Mouse (Mus musculus) lung, embryonic 15.5 days (tissue): ENCODE measurements around the gene Oser1. TPM values are rescaled to one million over a fixed set of nuclear protein-coding genes. Genes with fewer than 3 reads are reported as not detected.

Source experiments
- ATAC-seq: fragments of 200-750 bp; cut with Nextera tagmentation; 2 replicates; pipeline ENCODE4 v1.8.0; 2017; ENCODE audit warnings: moderate number of reproducible peaks, borderline replicate concordance; ENCODE audit not compliant: low FRiP score, low TSS enrichment; ENCODE audit errors: extremely low read depth
- H3K27ac ChIP-seq: fragments of 300-500 bp; sonication (generic); 2 replicates; pipeline ENCODE4 v1.5.1; 2015; ENCODE audit warnings: moderate library complexity, mild to moderate bottlenecking, inconsistent platforms
- H3K27me3 ChIP-seq: fragments of 300-500 bp; sonication (generic); 2 replicates; pipeline ENCODE4 v1.6.1; 2015; ENCODE audit warnings: inconsistent platforms
- H3K36me3 ChIP-seq: fragments of 300-500 bp; sonication (generic); 2 replicates; pipeline ENCODE4 v1.6.1; 2015; ENCODE audit warnings: inconsistent platforms
- H3K4me1 ChIP-seq: fragments of 300-500 bp; sonication (generic); 2 replicates; pipeline ENCODE4 v1.6.1; 2015; ENCODE audit warnings: inconsistent platforms
- H3K4me2 ChIP-seq: fragments of 300-500 bp; sonication (generic); 2 replicates; pipeline ENCODE4 v1.6.1; 2015; ENCODE audit warnings: inconsistent platforms, mild to moderate bottlenecking, moderate library complexity
- H3K4me3 ChIP-seq: fragments of 300-500 bp; sonication (generic); 2 replicates; pipeline ENCODE4 v1.5.1; 2015; ENCODE audit warnings: mild to moderate bottlenecking, inconsistent platforms
- H3K9ac ChIP-seq: fragments of 300-500 bp; sonication (generic); 2 replicates; pipeline ENCODE4 v1.6.1; 2015; ENCODE audit warnings: inconsistent platforms
- H3K9me3 ChIP-seq: fragments of 300-500 bp; sonication (generic); 2 replicates; pipeline ENCODE4 v1.6.1; 2016; ENCODE audit warnings: inconsistent platforms
- WGBS: fragments of 180-500 bp; shearing (Covaris S2); methylation state at CpG from one replicate; pipeline ENCODE4 v1.1.7; 2015; 5-methylcytosine and 5-hydroxymethylcytosine counted together
- polyA plus RNA-seq: library from polyadenylated mRNA; unstranded; fragments of >200 nt; fragmentation: Nextera tagmentation; extraction: Ambion mirVana; gene quantifications from 2 replicates; pipeline ENCODE4 v1.2.1, GENCODE M21; 2015

The Oser1 gene
- polyA plus RNA-seq, 1 experiment from 2014 or later = 94.5 TPM

GRCm38 (mm10) chr2:163370175-163370574 lies 54.3 kb downstream of the Oser1 start:
- Histone ChIP-seq H3K9ac (no peak overlapping the region), H3K4me3 (no peak overlapping the region), H3K4me2 (no peak overlapping the region), H3K27me3 (peaks cover 7% of the 10 kb centered on the region), H3K4me1 (peaks cover 4% of the 10 kb centered on the region; the same call in 1 of the 2 replicates), H3K27ac (peak overlapping the region; percentile 65), H3K36me3 (no peaks in the 10 kb centered on the region), H3K9me3 (no peaks in the 10 kb centered on the region)
- WGBS = 41% methylated on average over 4 of the region's 4 CpGs
- ATAC-seq = peak; percentile 47; the same call in 1 of the 2 replicates

- 38% methylated on average over 18 of the region's 18 CpGs for WGBS
- H3K36me3 ChIP-seq = no peaks in the 10 kb centered on the region
- H3K4me3 ChIP-seq = no peak overlapping the region
- peak overlapping the region; percentile 77 for H3K27ac ChIP-seq
- H3K4me1 ChIP-seq = peaks cover 22% of the 10 kb centered on the region
- H3K9me3 ChIP-seq = no peaks in the 10 kb centered on the region
- 0 out of 2 replicates have a peak overlapping the region, but pooled peaks have one; percentile 10 for H3K4me2 ChIP-seq
- no peaks in the 10 kb centered on the region for H3K27me3 ChIP-seq
- peak; percentile 77 for ATAC-seq
- H3K9ac ChIP-seq = no peak overlapping the region
Measured at GRCm38 (mm10) chr2:163364785-163365541, 59.5 kb downstream of the Oser1 start.

- Histone ChIP-seq H3K4me1 (peaks cover 22% of the 10 kb centered on the region), H3K27ac (peak overlapping the region; percentile 71), H3K4me2 (no peak overlapping the region), H3K4me3 (no peak overlapping the region), H3K27me3 (no peaks in the 10 kb centered on the region), H3K9me3 (no peaks in the 10 kb centered on the region), H3K36me3 (no peaks in the 10 kb centered on the region), H3K9ac (no peak overlapping the region; the same call in 1 of the 2 replicates)
- no peak for ATAC-seq
- 50% methylated on average over 12 of the region's 12 CpGs for WGBS
Measured at GRCm38 (mm10) chr2:163362940-163363921, 61.3 kb downstream of the Oser1 start.

GRCm38 (mm10) chr2:163360858-163361623 lies 63.5 kb downstream of the Oser1 start:
- peaks cover 22% of the 10 kb centered on the region for H3K4me1 ChIP-seq
- H3K9me3 ChIP-seq = no peaks in the 10 kb centered on the region
- no peak for ATAC-seq
- H3K36me3 ChIP-seq = no peaks in the 10 kb centered on the region
- H3K4me2 ChIP-seq = no peak overlapping the region
- no peak overlapping the region for H3K9ac ChIP-seq
- no peak overlapping the region for H3K4me3 ChIP-seq
- H3K27ac ChIP-seq = no peak overlapping the region
- H3K27me3 ChIP-seq = no peaks in the 10 kb centered on the region
- 73% methylated on average over 16 of the region's 16 CpGs for WGBS

GRCm38 (mm10) chr2:163359253-163359652 lies 65.2 kb downstream of the Oser1 start:
- 14% methylated on average over 2 of the region's 2 CpGs for WGBS
- Histone ChIP-seq H3K36me3 (no peaks in the 10 kb centered on the region), H3K27me3 (no peaks in the 10 kb centered on the region), H3K9ac (no peak overlapping the region), H3K27ac (no peak overlapping the region), H3K4me1 (peaks cover 10% of the 10 kb centered on the region), H3K4me3 (no peak overlapping the region), H3K9me3 (no peaks in the 10 kb centered on the region), H3K4me2 (no peak overlapping the region)
- ATAC-seq = no peak

- Histone ChIP-seq H3K36me3 (no peaks in the 10 kb centered on the region), H3K4me3 (no peak overlapping the region), H3K9ac (no peak overlapping the region), H3K4me1 (peaks cover 11% of the 10 kb centered on the region), H3K27me3 (no peaks in the 10 kb centered on the region), H3K4me2 (no peak overlapping the region), H3K27ac (no peak overlapping the region), H3K9me3 (no peaks in the 10 kb centered on the region)
- 54% methylated on average over 5 of the region's 5 CpGs for WGBS
- no peak for ATAC-seq
Measured at GRCm38 (mm10) chr2:163358662-163359061, 65.8 kb downstream of the Oser1 start.

- H3K9ac ChIP-seq = no peak overlapping the region
- WGBS = 72% methylated on average over 12 of the region's 12 CpGs
Measured at GRCm38 (mm10) chr2:163356113-163356840, 68.2 kb downstream of the Oser1 start.

More at GRCm38 (mm10) chr2:163356113-163356840, 68.2 kb downstream of the Oser1 start:
- H3K9me3 ChIP-seq = no peaks in the 10 kb centered on the region
- no peak for ATAC-seq
- no peaks in the 10 kb centered on the region for H3K36me3 ChIP-seq
- no peak overlapping the region for H3K4me3 ChIP-seq
- H3K4me1 ChIP-seq = peaks cover 9% of the 10 kb centered on the region
- no peak overlapping the region for H3K4me2 ChIP-seq
- no peak overlapping the region for H3K27ac ChIP-seq
- H3K27me3 ChIP-seq = no peaks in the 10 kb centered on the region

Other genes starting within 250 kb of the Oser1 start
- 2.8 and 3.3 TPM in 2 replicates for gene Tox2, start 221.6 kb downstream of the Oser1 start, polyA plus RNA-seq
- gene Jph2, start 26.7 kb downstream of the Oser1 start, polyA plus RNA-seq = 6.9 and 7.7 TPM in 2 replicates
- 0.62 and 1.3 TPM in 2 replicates for gene Gdap1l1, start 13.8 kb upstream of the Oser1 start, polyA plus RNA-seq
- gene Fitm2, start 47.9 kb upstream of the Oser1 start, polyA plus RNA-seq = 9.7 and 10.1 TPM in 2 replicates
- gene R3hdml, start 67.6 kb upstream of the Oser1 start, polyA plus RNA-seq = 0.14 TPM in 1 of 2 replicates, not detected in the other
- gene Hnf4a, start 82.1 kb upstream of the Oser1 start, polyA plus RNA-seq = 0.07 and 0.09 TPM in 2 replicates
- 29.7 and 30.4 TPM in 2 replicates for gene Ttpal, start 177.6 kb upstream of the Oser1 start, polyA plus RNA-seq
- 55.8 and 59.1 TPM in 2 replicates for gene Serinc3, start 220.4 kb upstream of the Oser1 start, polyA plus RNA-seq
- gene Pkig, start 233.7 kb upstream of the Oser1 start, polyA plus RNA-seq = 134 TPM in 2 replicates